Mouse (Mus musculus): ENCODE measurements at regions not wholly inside any gene's neighbourhood (a gene's known extent, or its start where the extent isn't known, plus 50 kb on each side); places are given as distances from the start of the nearest gene placed in this dataset.
A peak's percentile ranks its signal among the peaks of the same experiment; 100 is the strongest.

- 67% methylated on average over 2 of the region's 2 CpGs for WGBS
- H3K4me3 ChIP-seq (ENCODE audit: insufficient read depth, low read depth, low read length), result no peak overlapping the region
- H3K36me3 ChIP-seq (ENCODE audit: control insufficient read depth, insufficient read depth, low read length), result no peaks in the 10 kb centered on the region
- TF ChIP-seq POLR2A (IDR thresholded peaks at IDR 0.05; ENCODE audit: low read depth, low read length) (no peak), CTCF (conservative IDR thresholded peaks at IDR 0.05; ENCODE audit: insufficient read depth, insufficient read length, low read depth, low read length) (no peak)
- peaks cover 4% of the 10 kb centered on the region; the same call in 1 of the 2 replicates for H3K4me1 ChIP-seq (ENCODE audit: control insufficient read depth, insufficient read depth, low read length)
- DNase-seq, result no peak
- no peaks in the 10 kb centered on the region for H3K27me3 ChIP-seq (replicated peaks; ENCODE audit: control insufficient read depth, insufficient read depth, low read length)
- no peak overlapping the region for H3K27ac ChIP-seq (ENCODE audit: insufficient read depth, low read depth, low read length)
Observed at GRCm38 (mm10) chr9:61825804-61826203, 88.5 kb downstream of the Rplp1 start.

- Histone ChIP-seq H3K27ac (ENCODE audit: insufficient read depth, low read depth, low read length) (no peak overlapping the region), H3K4me1 (ENCODE audit: control insufficient read depth, insufficient read depth, low read length) (peaks cover 5% of the 10 kb centered on the region; the same call in 1 of the 2 replicates), H3K27me3 (replicated peaks; ENCODE audit: control insufficient read depth, insufficient read depth, low read length) (no peaks in the 10 kb centered on the region), H3K4me3 (ENCODE audit: insufficient read depth, low read depth, low read length) (no peak overlapping the region), H3K36me3 (ENCODE audit: control insufficient read depth, insufficient read depth, low read length) (no peaks in the 10 kb centered on the region)
- 93% methylated on average over 1 of the region's 1 CpGs for WGBS
- no peak for TF ChIP-seq CTCF (conservative IDR thresholded peaks at IDR 0.05; ENCODE audit: insufficient read depth, insufficient read length, low read depth, low read length)
- no peak for TF ChIP-seq POLR2A (IDR thresholded peaks at IDR 0.05; ENCODE audit: low read depth, low read length)
- no peak for DNase-seq
Observed at GRCm38 (mm10) chr9:61819836-61820235, 94.5 kb downstream of the Rplp1 start.

GRCm38 (mm10) chr9:61816589-61817179 is 97.7 kb downstream of the Rplp1 start:
- H3K27ac ChIP-seq (ENCODE audit: insufficient read depth, low read depth, low read length), result no peak overlapping the region
- no peaks in the 10 kb centered on the region for H3K36me3 ChIP-seq (ENCODE audit: control insufficient read depth, insufficient read depth, low read length)
- no peaks in the 10 kb centered on the region for H3K27me3 ChIP-seq (replicated peaks; ENCODE audit: control insufficient read depth, insufficient read depth, low read length)
- TF ChIP-seq CTCF (conservative IDR thresholded peaks at IDR 0.05; ENCODE audit: insufficient read depth, insufficient read length, low read depth, low read length) (no peak), POLR2A (IDR thresholded peaks at IDR 0.05; ENCODE audit: low read depth, low read length) (no peak)
- DNase-seq, result no peak
- 81% methylated on average over 11 of the region's 11 CpGs for WGBS
- H3K4me3 ChIP-seq (ENCODE audit: insufficient read depth, low read depth, low read length), result no peak overlapping the region
- peaks cover 5% of the 10 kb centered on the region; the same call in 1 of the 2 replicates for H3K4me1 ChIP-seq (ENCODE audit: control insufficient read depth, insufficient read depth, low read length)

GRCm38 (mm10) chr9:61815995-61816394 is 98.3 kb downstream of the Rplp1 start:
- Histone ChIP-seq H3K4me3 (ENCODE audit: insufficient read depth, low read depth, low read length) (no peak overlapping the region), H3K4me1 (ENCODE audit: control insufficient read depth, insufficient read depth, low read length) (peaks cover 5% of the 10 kb centered on the region; the same call in 1 of the 2 replicates), H3K27me3 (replicated peaks; ENCODE audit: control insufficient read depth, insufficient read depth, low read length) (no peaks in the 10 kb centered on the region), H3K27ac (ENCODE audit: insufficient read depth, low read depth, low read length) (no peak overlapping the region), H3K36me3 (ENCODE audit: control insufficient read depth, insufficient read depth, low read length) (no peaks in the 10 kb centered on the region)
- no peak for DNase-seq
- 42% methylated on average over 10 of the region's 10 CpGs for WGBS
- TF ChIP-seq POLR2A (IDR thresholded peaks at IDR 0.05; ENCODE audit: low read depth, low read length), result no peak
- no peak; the same call in 1 of the 2 replicates for TF ChIP-seq CTCF (conservative IDR thresholded peaks at IDR 0.05; ENCODE audit: insufficient read depth, insufficient read length, low read depth, low read length)

- no peak for DNase-seq
- H3K27ac ChIP-seq (ENCODE audit: insufficient read depth, low read depth, low read length), result no peak overlapping the region
Observed at GRCm38 (mm10) chr9:61813291-61813690, 101.1 kb downstream of the Rplp1 start.

GRCm38 (mm10) chr9:61812315-61812714 is 102.0 kb downstream of the Rplp1 start:
- WGBS, result 58% methylated on average over 9 of the region's 9 CpGs
- Histone ChIP-seq H3K4me3 (ENCODE audit: insufficient read depth, low read depth, low read length) (no peak overlapping the region), H3K36me3 (ENCODE audit: control insufficient read depth, insufficient read depth, low read length) (no peaks in the 10 kb centered on the region), H3K4me1 (ENCODE audit: control insufficient read depth, insufficient read depth, low read length) (no peaks in the 10 kb centered on the region), H3K27me3 (replicated peaks; ENCODE audit: control insufficient read depth, insufficient read depth, low read length) (no peaks in the 10 kb centered on the region), H3K27ac (ENCODE audit: insufficient read depth, low read depth, low read length) (no peak overlapping the region)
- peak; percentile 53 for DNase-seq
- no peak for TF ChIP-seq POLR2A (IDR thresholded peaks at IDR 0.05; ENCODE audit: low read depth, low read length)
- no peak for TF ChIP-seq CTCF (conservative IDR thresholded peaks at IDR 0.05; ENCODE audit: insufficient read depth, insufficient read length, low read depth, low read length)

More at GRCm38 (mm10) chr9:61813291-61813690, 101.1 kb downstream of the Rplp1 start:
- H3K4me1 ChIP-seq (ENCODE audit: control insufficient read depth, insufficient read depth, low read length), result peaks cover 5% of the 10 kb centered on the region; the same call in 1 of the 2 replicates
- TF ChIP-seq POLR2A (IDR thresholded peaks at IDR 0.05; ENCODE audit: low read depth, low read length) (no peak), CTCF (conservative IDR thresholded peaks at IDR 0.05; ENCODE audit: insufficient read depth, insufficient read length, low read depth, low read length) (no peak)
- H3K36me3 ChIP-seq (ENCODE audit: control insufficient read depth, insufficient read depth, low read length), result no peaks in the 10 kb centered on the region
- no peak overlapping the region for H3K4me3 ChIP-seq (ENCODE audit: insufficient read depth, low read depth, low read length)
- no peaks in the 10 kb centered on the region for H3K27me3 ChIP-seq (replicated peaks; ENCODE audit: control insufficient read depth, insufficient read depth, low read length)
- 72% methylated on average over 3 of the region's 3 CpGs for WGBS

GRCm38 (mm10) chr9:61810456-61810855 is 103.9 kb downstream of the Rplp1 start:
- WGBS, result 92% methylated on average over 4 of the region's 4 CpGs
- no peak overlapping the region for H3K4me3 ChIP-seq (ENCODE audit: insufficient read depth, low read depth, low read length)
- no peaks in the 10 kb centered on the region for H3K27me3 ChIP-seq (replicated peaks; ENCODE audit: control insufficient read depth, insufficient read depth, low read length)
- TF ChIP-seq CTCF (conservative IDR thresholded peaks at IDR 0.05; ENCODE audit: insufficient read depth, insufficient read length, low read depth, low read length) (no peak), POLR2A (IDR thresholded peaks at IDR 0.05; ENCODE audit: low read depth, low read length) (no peak)
- H3K4me1 ChIP-seq (ENCODE audit: control insufficient read depth, insufficient read depth, low read length), result no peaks in the 10 kb centered on the region
- H3K27ac ChIP-seq (ENCODE audit: insufficient read depth, low read depth, low read length), result no peak overlapping the region
- no peak for DNase-seq
- H3K36me3 ChIP-seq (ENCODE audit: control insufficient read depth, insufficient read depth, low read length), result no peaks in the 10 kb centered on the region
